12 mouse cellular contexts compared by ENCODE assay signal in genomic region chr6:95594239-95594638, GRCm38 (mm10).
DNase-seq lines count a peak whose midpoint lies in the region; ATAC-seq and TF ChIP-seq lines count a peak whose summit lies in the region.
"Had no signal": no experiment of that assay in that cellular context is flagged by ENCODE, and none has a peak within 500 bp of the region (broad histone marks: within the 10 kb centered on the region; RNA-seq: fewer than 3 reads in every experiment).

No protein-coding gene starts in this region.

- 0 out of 2 replicates have a peak, but pooled peaks have one; percentile 47 for ATAC-seq in heart, embryonic 15.5 days (replicated peaks; ENCODE audit: insufficient number of reproducible peaks, insufficient read depth, low FRiP score, low read depth)
- ATAC-seq in heart, embryonic 12.5 days (ENCODE audit: insufficient number of reproducible peaks, low FRiP score), result no peak
- no peak for ATAC-seq in liver, embryonic 11.5 days (replicated peaks; ENCODE audit: low FRiP score)

- H3K4me2 ChIP-seq in heart, embryonic 15.5 days, result no peak overlapping the region
- no peak overlapping the region for H3K4me2 ChIP-seq in heart, embryonic 12.5 days
- no peak overlapping the region for H3K4me2 ChIP-seq in liver, embryonic 11.5 days

- peak; percentile 93 for DNase-seq in liver, adult 2 months (ENCODE audit: extremely low read depth, low read depth, low spot score)
- DNase-seq in liver, embryonic 11.5 days (ENCODE audit: low spot score), result no peak
- peak; percentile 46 for DNase-seq in fibroblast of lung, adult 2 months (ENCODE audit: low read depth)
- peak; percentile 30 to 44 for DNase-seq in kidney, postnatal 25 days
- DNase-seq in T-cell, adult 2 months (ENCODE audit: low spot score), result no peak
- DNase-seq in thymus, postnatal 4 days, result no peak
- DNase-seq: cerebellum, adult 8-10 months; gastrocnemius, postnatal 36 days; liver; thymus, postnatal 25 days had no signal

- no peaks in the 10 kb centered on the region for H3K36me3 ChIP-seq in heart, embryonic 15.5 days
- H3K36me3 ChIP-seq in heart, embryonic 12.5 days, result peaks cover 8% of the 10 kb centered on the region; the same call in 1 of the 2 replicates
- peaks cover 13% of the 10 kb centered on the region; the same call in 1 of the 2 replicates for H3K36me3 ChIP-seq in liver, adult 2 months (ENCODE audit: control insufficient read depth, insufficient read depth, low read length)
- no peaks in the 10 kb centered on the region for H3K36me3 ChIP-seq in liver, embryonic 11.5 days (ENCODE audit: control insufficient read depth, insufficient read depth, low read length)

- whole genome bisulfite sequencing in heart, embryonic 15.5 days, result 66% methylated on average over 4 of the region's 4 CpGs
- WGBS in heart, embryonic 12.5 days, result 80% methylated on average over 4 of the region's 4 CpGs
- WGBS in liver, adult 2 months, result 33% methylated on average over 4 of the region's 4 CpGs
- 88% methylated on average over 4 of the region's 4 CpGs for WGBS in liver, embryonic 11.5 days

- H3K9me3 ChIP-seq in heart, embryonic 15.5 days (replicated peaks), result no peaks in the 10 kb centered on the region
- H3K9me3 ChIP-seq in heart, embryonic 12.5 days (replicated peaks), result no peaks in the 10 kb centered on the region
- no peaks in the 10 kb centered on the region for H3K9me3 ChIP-seq in liver, embryonic 11.5 days (ENCODE audit: control insufficient read depth, low read length)

- no peak overlapping the region for H3K4me3 ChIP-seq in heart, embryonic 15.5 days
- no peak overlapping the region for H3K4me3 ChIP-seq in heart, embryonic 12.5 days
- H3K4me3 ChIP-seq in liver, adult 2 months (ENCODE audit: insufficient read depth, low read depth, low read length), result no peak overlapping the region
- H3K4me3 ChIP-seq in liver, embryonic 11.5 days (ENCODE audit: low read depth, low read length), result no peak overlapping the region

- no peaks in the 10 kb centered on the region for H3K27me3 ChIP-seq in heart, embryonic 15.5 days
- no peaks in the 10 kb centered on the region for H3K27me3 ChIP-seq in heart, embryonic 12.5 days (replicated peaks)
- H3K27me3 ChIP-seq in liver, adult 2 months (ENCODE audit: control insufficient read depth, insufficient read depth, low read length), result no peaks in the 10 kb centered on the region
- no peaks in the 10 kb centered on the region for H3K27me3 ChIP-seq in liver, embryonic 11.5 days (replicated peaks; ENCODE audit: control insufficient read depth, insufficient read depth, low read length)

- no peak for TF ChIP-seq POLR2A in liver, adult 2 months (IDR thresholded peaks at IDR 0.05; ENCODE audit: extremely low read depth, insufficient read depth, low read length)

- H3K79me2 ChIP-seq in liver, adult 2 months (ENCODE audit: control insufficient read depth, insufficient read depth, low read length), result peaks cover 4% of the 10 kb centered on the region; the same call in 1 of the 2 replicates

- H3K9ac ChIP-seq in heart, embryonic 15.5 days, result no peak overlapping the region
- no peak overlapping the region for H3K9ac ChIP-seq in heart, embryonic 12.5 days
- H3K9ac ChIP-seq in liver, adult 2 months (ENCODE audit: low read depth, low read length), result no peak overlapping the region
- no peak overlapping the region for H3K9ac ChIP-seq in liver, embryonic 11.5 days (ENCODE audit: low read depth, low read length)

- TF ChIP-seq CTCF in liver, adult 2 months (IDR thresholded peaks at IDR 0.05; ENCODE audit: low read depth, low read length), result no peak

- peaks cover 12% of the 10 kb centered on the region; the same call in 1 of the 2 replicates for H3K4me1 ChIP-seq in heart, embryonic 15.5 days (replicated peaks)
- H3K4me1 ChIP-seq in heart, embryonic 12.5 days (replicated peaks), result 0 out of 2 replicates have a peak, but pooled peaks cover 3% of the 10 kb centered on the region
- H3K4me1 ChIP-seq in liver, adult 2 months (ENCODE audit: control insufficient read depth, insufficient read depth, low read length), result peaks cover 12% of the 10 kb centered on the region
- no peaks in the 10 kb centered on the region for H3K4me1 ChIP-seq in liver, embryonic 11.5 days (replicated peaks; ENCODE audit: control insufficient read depth, insufficient read depth, low read length)

- no peak overlapping the region for H3K27ac ChIP-seq in heart, embryonic 15.5 days
- H3K27ac ChIP-seq in heart, embryonic 12.5 days (ENCODE audit: poor library complexity, severe bottlenecking), result no peak overlapping the region
- no peak overlapping the region for H3K27ac ChIP-seq in liver, adult 2 months (replicated peaks; ENCODE audit: insufficient read depth, low read depth, low read length)
- H3K27ac ChIP-seq in liver, embryonic 11.5 days (ENCODE audit: low read depth, low read length), result no peak overlapping the region

Comparison
In these comparisons a context has a peak if more than half of its experiments do, and no peak if none do; other contexts are left out.
1. DNase-seq: peak in liver, adult 2 months (single experiment), fibroblast of lung, adult 2 months (single experiment) and kidney, postnatal 25 days (2 of 2); none in liver, embryonic 11.5 days (single experiment), T-cell, adult 2 months (single experiment) and thymus, postnatal 4 days (single experiment).